Mouse (Mus musculus) gastrocnemius, postnatal 10 days (tissue): ENCODE measurements at regions not wholly inside any gene's neighbourhood (a gene's known extent, or its start where the extent isn't known, plus 50 kb on each side); places are given as distances from the start of the nearest gene placed in this dataset.

ENCODE experiments used
- DNase-seq: peaks from one replicate; pipeline ENCODE4 v3.0.0; 2021; ENCODE audit warnings: mixed read lengths

GRCm38 (mm10) chr5:126155216-126155880 lies 623.8 kb downstream of the Tmem132b start:
- no peak for DNase-seq

- no peak for DNase-seq
Measured at GRCm38 (mm10) chr5:126186111-126186510, 654.5 kb downstream of the Tmem132b start.

- DNase-seq: no peak
Measured at GRCm38 (mm10) chr5:126199876-126200275, 668.3 kb downstream of the Tmem132b start.

DNA sequence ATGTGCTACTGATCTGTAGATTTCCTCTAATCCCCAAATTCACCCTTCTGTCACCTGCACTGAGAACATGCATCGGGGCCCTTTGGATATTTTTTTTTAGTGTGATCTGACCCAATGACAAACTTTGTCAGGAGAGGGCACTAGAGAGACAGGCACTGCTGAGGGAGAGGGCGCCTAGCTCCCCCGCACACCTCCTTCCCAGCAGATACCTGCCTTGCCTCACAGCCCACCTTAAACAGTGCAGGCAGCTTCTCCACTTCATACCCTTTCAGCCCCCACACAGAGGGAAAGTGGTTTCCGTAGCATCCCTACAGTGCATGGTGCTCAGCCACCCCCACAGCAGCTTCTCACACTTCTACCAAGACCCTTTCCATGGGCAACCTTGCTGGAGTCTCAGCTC lies 670.0 kb downstream of the Tmem132b start:
- no peak for DNase-seq

DNA sequence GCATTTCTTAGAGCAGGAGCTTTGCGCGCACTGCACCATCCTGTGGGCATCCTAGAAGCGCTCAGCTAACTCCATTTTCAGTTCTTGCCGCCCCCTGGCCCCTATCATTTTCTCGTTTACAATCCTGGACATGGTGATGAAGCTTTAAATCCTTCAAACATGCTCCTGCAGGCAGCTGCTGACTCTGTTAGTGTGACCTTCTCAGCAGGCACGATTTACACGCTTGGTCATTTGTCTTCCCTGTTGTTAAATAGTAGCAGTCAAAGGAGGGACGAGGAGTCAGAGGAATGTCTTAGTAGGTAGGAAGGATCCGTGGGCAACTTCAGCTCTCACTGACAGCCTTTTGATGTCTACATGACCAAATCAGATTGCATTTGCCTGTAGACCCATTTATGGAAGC lies 670.4 kb downstream of the Tmem132b start:
- no peak for DNase-seq

DNA sequence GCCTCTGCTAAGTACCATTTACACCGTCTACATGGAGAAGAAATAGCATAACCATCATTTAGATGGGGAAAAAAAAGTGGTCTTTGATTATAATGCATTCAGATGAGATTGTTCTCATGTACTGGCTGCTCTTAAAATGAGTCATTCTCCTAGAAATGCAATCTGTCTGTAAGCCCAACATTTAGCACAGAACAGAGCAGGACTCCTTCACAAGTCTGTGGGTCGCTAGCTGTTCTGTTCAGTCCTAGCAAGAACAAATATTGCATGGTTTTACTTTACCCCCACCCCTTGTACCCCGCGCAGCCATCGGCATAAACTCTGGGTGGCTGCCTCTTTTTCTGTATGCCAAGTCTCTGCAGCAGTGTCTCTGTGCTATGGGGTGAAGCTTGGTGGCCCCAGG lies 685.4 kb downstream of the Tmem132b start:
- no peak for DNase-seq

- no peak for DNase-seq
Measured at GRCm38 (mm10) chr5:126217746-126218145, 686.2 kb downstream of the Tmem132b start.

DNA sequence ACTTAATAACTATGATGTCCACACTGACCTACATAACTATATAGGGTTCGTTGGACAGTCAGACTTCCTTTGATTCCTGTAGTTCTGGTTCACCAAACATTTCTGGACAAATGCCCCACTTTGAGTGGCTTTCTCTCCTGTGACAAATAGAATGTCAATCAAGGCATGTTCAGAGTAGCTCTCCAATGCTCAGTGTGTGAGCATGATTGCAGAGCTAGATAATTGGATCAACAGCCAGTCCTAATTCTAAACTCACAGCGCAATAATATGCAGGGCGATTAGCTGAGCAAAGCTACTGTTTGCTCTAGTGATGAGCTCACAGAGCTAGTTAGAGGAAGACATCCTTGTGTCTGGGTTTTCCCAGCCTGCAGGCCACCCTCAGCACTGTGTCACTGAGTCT lies 692.1 kb downstream of the Tmem132b start:
- no peak for DNase-seq

DNA sequence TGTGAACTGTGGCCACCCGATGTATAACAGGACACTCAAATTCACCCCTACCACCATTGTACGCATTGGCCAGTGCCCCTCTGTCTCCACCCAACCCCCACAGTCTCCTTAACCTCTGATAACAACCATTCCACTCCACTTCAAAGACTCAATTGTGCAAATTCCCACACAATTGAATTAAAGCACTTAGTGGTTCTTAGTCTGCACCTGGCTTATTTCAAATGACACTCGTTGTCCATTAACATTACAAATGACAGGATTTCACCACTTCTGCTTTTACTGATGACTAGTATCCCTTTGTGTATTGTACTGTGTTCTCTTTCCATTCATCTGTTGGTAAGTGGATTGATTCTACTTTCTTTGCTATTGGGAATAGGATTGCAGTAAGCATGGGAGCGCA lies 699.2 kb downstream of the Tmem132b start:
- DNase-seq: no peak

GRCm38 (mm10) chr5:126238071-126238470 lies 706.5 kb downstream of the Tmem132b start:
- no peak for DNase-seq

DNA sequence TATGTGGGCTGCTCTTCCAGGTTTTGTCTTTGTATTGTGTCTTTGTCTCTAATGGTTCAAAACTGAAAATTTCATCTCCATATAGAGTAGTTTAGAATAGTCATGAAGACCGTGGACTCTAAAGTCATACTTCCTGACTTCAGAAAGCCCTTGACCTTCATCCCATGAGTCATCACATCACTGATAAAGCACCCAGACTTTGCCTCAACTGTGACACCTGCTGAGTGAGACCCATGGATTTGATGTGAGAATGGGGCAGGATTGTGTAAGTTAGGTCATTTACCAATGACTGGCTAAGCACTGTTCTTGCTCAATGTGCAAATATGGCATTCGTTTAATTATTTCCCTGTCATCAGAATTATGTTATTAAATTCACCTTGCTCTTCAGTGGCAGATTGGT lies 714.2 kb downstream of the Tmem132b start:
- DNase-seq: no peak

- DNase-seq: no peak
Measured at GRCm38 (mm10) chr5:126250331-126250730, 718.8 kb downstream of the Tmem132b start.

DNA sequence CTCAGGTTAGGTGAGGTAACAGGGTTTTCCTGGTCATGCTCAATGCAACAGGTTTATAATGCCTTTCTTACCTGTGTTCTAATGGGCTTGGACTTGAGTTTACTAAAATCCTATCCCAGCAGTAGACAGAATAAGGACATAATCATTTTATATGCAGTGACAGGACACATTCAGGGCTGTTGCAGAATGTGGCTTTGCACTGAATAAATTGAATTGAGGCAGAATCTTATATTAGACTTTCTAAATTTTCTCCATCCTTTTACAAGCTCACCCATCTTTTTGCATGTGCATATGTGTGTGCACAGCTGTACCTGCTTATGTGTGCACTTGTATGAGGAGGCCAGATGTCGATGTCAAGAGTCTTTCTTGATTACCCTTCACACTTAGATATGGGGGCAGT lies 723.1 kb downstream of the Tmem132b start:
- DNase-seq: no peak

- DNase-seq: no peak
Measured at GRCm38 (mm10) chr5:126257860-126258259, 726.3 kb downstream of the Tmem132b start.

DNA sequence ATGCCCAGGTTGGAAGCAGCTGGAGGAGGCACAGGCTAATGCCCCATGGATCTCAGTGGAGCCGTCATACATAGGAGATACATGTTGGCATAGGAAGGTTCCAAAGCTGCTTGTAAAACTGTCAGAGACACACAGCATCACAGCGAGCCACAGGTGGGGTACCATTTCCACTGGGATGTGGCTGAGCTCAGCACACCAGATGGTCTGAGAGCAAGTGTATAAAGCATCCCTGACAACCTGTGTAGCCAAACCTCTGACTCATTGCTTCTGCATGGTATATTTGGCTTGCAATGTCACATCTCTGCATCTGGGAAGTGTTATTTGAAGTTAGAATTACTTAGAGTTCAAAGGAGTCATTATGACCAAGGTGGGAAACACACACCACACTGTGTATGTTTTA lies 734.9 kb downstream of the Tmem132b start:
- no peak for DNase-seq

DNA sequence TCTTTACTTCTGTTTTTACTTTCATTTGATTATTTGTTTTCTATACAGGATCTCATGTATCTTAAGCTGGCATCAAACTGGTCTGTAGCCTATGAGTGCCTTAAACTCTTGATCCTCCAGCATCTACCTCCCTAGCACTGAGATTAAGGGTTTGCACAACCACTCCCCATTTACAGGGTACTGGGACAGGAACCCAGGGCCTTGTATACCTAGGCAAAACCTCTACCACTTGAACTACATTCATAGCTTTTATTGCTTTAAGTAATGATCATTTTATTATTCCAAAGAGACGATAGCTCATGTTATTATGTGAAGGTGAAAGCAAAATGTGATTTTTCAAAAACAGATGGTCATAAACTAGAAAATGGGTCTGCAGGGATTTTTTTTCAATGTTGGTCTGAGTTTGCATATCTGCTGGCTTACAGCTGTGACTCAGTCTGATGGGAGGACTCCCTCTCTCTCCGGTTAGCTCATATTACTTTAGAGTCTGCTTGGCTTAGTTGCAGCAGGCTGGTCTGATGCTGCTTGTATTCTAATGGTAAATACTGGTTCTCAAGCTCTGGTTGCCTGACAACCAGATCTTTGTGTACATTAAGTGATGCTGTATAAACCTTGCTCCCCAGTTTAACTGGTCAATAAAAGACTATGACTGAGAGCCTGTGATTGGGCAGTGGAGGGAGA lies 735.5 kb downstream of the Tmem132b start:
- DNase-seq: no peak

DNA sequence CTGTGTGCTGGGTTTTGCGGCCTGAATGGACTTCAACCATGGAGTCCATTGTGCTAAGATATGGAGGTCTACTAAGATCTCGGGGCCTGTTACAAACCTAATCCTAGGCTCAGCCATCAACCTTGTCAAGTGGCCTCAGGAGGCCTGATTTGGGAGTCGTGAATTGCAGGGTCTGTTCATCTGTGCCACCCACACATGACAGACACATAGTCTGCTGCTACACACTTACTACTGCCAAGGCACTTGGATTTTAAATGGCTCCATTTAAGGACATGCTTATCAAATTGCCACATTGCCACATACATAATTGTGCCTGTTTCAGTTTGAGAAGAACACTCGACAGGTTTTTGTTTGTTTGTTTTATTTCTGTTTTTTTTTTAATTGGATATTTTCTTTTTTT lies 737.0 kb downstream of the Tmem132b start:
- no peak for DNase-seq

DNA sequence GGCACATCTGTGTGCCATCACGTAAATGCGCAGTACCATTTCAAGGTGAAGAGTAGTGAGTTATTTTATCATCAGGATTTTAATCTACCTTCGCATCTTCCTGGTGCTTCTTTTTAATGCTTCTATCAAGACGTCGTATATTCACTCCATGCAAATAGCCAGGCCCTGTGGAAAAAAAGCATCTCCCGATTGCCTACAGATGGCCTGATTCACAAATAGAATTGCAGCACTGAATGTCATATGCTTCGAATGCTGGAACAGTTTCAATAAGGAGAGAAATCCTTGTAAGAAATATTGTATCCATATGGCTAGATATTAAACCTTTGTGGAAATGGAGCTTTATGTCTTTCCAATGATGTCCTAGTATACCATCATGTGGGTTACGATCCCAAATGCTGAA lies 742.7 kb downstream of the Tmem132b start:
- no peak for DNase-seq

DNA sequence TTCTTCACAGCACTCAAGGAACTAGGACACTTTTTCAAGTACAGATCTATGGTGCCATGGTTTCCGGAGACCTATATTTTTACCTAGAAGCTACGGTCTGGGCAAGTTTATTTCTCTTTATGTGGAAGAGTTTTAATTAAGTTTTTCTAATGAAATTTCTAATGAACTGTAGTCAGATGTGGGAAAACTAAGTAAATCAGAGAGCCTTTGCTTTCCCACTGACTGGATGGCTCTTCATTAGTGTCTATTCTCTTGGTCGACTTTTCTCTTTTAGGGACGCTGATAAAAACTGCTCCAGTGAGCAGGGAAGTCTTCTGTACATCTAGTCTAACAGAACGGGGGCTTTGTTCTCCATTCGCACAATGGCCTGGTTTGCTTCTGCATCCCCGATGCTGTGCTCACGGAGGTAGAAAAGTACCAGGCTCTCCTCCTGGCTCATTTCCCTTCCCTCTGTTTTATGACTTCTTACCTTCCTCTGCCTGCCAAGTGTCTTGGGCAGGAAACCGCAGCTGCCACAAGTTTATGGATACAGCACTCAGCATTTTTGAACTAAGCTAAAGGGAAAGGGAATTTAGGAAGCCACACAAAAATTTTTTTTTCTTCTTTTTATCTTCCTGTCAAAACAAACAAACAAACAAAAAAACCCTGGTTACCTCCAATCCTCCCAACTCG lies 749.6 kb downstream of the Tmem132b start:
- DNase-seq: no peak

DNA sequence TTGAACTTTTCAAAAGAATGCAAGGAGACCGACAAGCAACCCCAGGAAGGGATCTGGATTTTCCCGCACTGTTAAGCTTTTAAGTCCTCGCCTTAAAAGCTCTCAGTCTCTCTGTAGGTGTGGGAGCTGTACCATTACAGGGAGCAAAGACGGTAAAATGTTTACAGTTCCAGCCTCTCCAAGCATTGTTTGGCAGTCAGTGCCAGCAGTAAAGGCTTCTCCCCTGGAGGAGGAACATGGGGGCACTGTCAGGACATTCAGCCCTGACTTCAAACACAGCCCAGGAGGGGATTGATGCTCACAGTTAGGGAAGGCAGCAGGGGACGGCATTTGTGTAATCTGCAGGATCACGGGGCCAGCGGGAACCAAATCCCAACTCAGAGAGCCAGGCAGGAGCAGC lies 750.2 kb downstream of the Tmem132b start:
- DNase-seq: no peak

DNA sequence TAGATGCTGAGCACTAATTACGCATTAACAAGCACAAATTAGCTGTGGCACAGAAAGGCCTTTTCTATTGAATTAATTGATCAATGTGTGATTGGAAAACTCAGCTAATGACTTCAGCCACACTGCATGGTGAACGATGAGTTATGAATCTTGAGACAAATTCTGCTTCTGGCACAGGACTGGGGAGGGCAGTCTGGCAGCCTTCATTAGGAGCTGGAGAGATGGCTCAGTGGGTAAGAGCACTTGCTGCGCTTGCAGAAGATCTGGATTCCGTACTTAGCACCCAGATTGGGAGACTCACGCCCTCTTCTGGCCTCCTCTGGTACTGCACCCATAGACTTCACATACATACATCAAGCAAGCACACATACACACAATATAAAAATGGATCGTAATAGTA lies 793.3 kb downstream of the Tmem132b start:
- no peak for DNase-seq

GRCm38 (mm10) chr5:126328276-126328675 lies 796.7 kb downstream of the Tmem132b start:
- no peak for DNase-seq

- DNase-seq: no peak
Measured at GRCm38 (mm10) chr5:126335091-126335490, 803.5 kb downstream of the Tmem132b start.
